Mouse (Mus musculus) gastrocnemius, adult 8-10 months (tissue): ENCODE measurements around the gene Ecsit. TPM values are rescaled to one million over a fixed set of nuclear protein-coding genes. Genes with fewer than 3 reads are reported as not detected.

ENCODE experiments used
- DNase-seq, 2 experiments: peaks; one replicate each; pipeline ENCODE4 v3.0.0; 2022; ENCODE audit warnings: low spot score in 2 of 2
- microRNA-seq: library from miRNA; unstranded; fragments of <30 nt; microRNA quantifications from one replicate; pipeline ENCODE4 v1.2.0, GENCODE M21; 2022
- total RNA-seq, 4 experiments: library from RNA; stranded (reverse); gene quantifications; 2 replicates each; pipeline ENCODE4 v1.2.4; 2022

Ecsit gene
- total RNA-seq, 4 experiments from 2014 or later = 79.8 to 101 (median 93.0) TPM

- DNase-seq = no peak
Measured at GRCm38 (mm10) chr9:22051161-22051957, 33.9 kb downstream of the Ecsit start.

- no peak for DNase-seq
Measured at GRCm38 (mm10) chr9:22050351-22050889, 34.8 kb downstream of the Ecsit start.

- DNase-seq = no peak
Measured at GRCm38 (mm10) chr9:22049721-22050270, 35.4 kb downstream of the Ecsit start.

GRCm38 (mm10) chr9:22049315-22049714 is 35.9 kb downstream of the Ecsit start:
- no peak for DNase-seq

- DNase-seq = no peak
Measured at GRCm38 (mm10) chr9:22047329-22047728, 37.9 kb downstream of the Ecsit start.

GRCm38 (mm10) chr9:22041832-22042231 is 43.4 kb downstream of the Ecsit start:
- DNase-seq = no peak

GRCm38 (mm10) chr9:22037826-22038225 is 47.4 kb downstream of the Ecsit start:
- DNase-seq = no peak

GRCm38 (mm10) chr9:22035300-22036044 is 49.8 kb downstream of the Ecsit start:
- no peak for DNase-seq

- DNase-seq = no peak
Measured at GRCm38 (mm10) chr9:22030386-22030785, 54.9 kb downstream of the Ecsit start.

- DNase-seq = no peak
Measured at GRCm38 (mm10) chr9:22028467-22028866, 56.8 kb downstream of the Ecsit start.

- no peak for DNase-seq
Measured at GRCm38 (mm10) chr9:22024592-22024991, 60.6 kb downstream of the Ecsit start.

Small RNA genes within 50 kb of the gene (microRNA-seq; reads per million reads assigned to microRNA genes)
- not detected for gene Mir7084

Other genes starting within 250 kb of the Ecsit start
- not detected for gene Angptl8, start 249.9 kb downstream of the Ecsit start, total RNA-seq
- 1 to 10 TPM; 4.7 to 8.3 (median 5.2) TPM for gene Dock6, start 232.8 kb downstream of the Ecsit start, total RNA-seq
- gene Rab3d, start 167.2 kb downstream of the Ecsit start, total RNA-seq = 1 to 10 TPM; 2.3 to 6.0 (median 2.9) TPM
- gene Ccdc159, start 158.0 kb downstream of the Ecsit start, total RNA-seq = under 1 TPM in 1 of 4 experiments, not detected in 3; 0.38 TPM
- gene Tmem205, start 157.9 kb downstream of the Ecsit start, total RNA-seq = 10 to 100 TPM; 11.1 to 13.9 (median 13.1) TPM
- gene Plppr2, start 148.4 kb downstream of the Ecsit start, total RNA-seq = 1 to 10 TPM in 1 of 4 experiments, under 1 TPM in 3; 0.36 to 1.1 (median 0.60) TPM
- gene Swsap1, start 129.7 kb downstream of the Ecsit start, total RNA-seq = 1 to 10 TPM; 2.4 to 3.0 (median 2.7) TPM
- gene Epor, start 121.9 kb downstream of the Ecsit start, total RNA-seq = under 1 TPM in 2 of 4 experiments, not detected in 2; 0.17 to 0.31 TPM
- under 1 TPM; 0.27 to 0.88 (median 0.63) TPM for gene Rgl3, start 96.0 kb downstream of the Ecsit start, total RNA-seq
- not detected for gene Ccdc151, start 82.8 kb downstream of the Ecsit start, total RNA-seq
- gene Prkcsh, start 82.6 kb downstream of the Ecsit start, total RNA-seq = 10 to 100 TPM; 25.3 to 27.8 (median 26.4) TPM
- under 1 TPM in 1 of 4 experiments, not detected in 3; 0.08 TPM for gene Elavl3, start 33.4 kb downstream of the Ecsit start, total RNA-seq
- not detected for gene Gm49318, start 14.2 kb downstream of the Ecsit start, total RNA-seq
- gene Zfp653, start 14.1 kb downstream of the Ecsit start, total RNA-seq = 1 to 10 TPM; 3.2 to 5.8 (median 4.1) TPM
- gene Cnn1, start 13.8 kb upstream of the Ecsit start, total RNA-seq = 1 to 10 TPM; 1.7 to 4.9 (median 2.1) TPM
- 10 to 100 TPM; 37.2 to 44.8 (median 43.2) TPM for gene Elof1, start 31.7 kb upstream of the Ecsit start, total RNA-seq
- 1 to 10 TPM in 2 of 4 experiments, under 1 TPM in 2; 0.17 to 2.9 (median 1.4) TPM for gene Acp5, start 50.3 kb upstream of the Ecsit start, total RNA-seq
- 10 to 100 TPM; 30.6 to 39.5 (median 34.8) TPM for gene Pigyl, start 71.4 kb upstream of the Ecsit start, total RNA-seq
- not detected for gene Zfp872, start 102.7 kb upstream of the Ecsit start, total RNA-seq
- gene Zfp809, start 140.3 kb upstream of the Ecsit start, total RNA-seq = 1 to 10 TPM; 4.7 to 7.5 (median 6.8) TPM
- not detected for gene Zfp599, start 174.5 kb upstream of the Ecsit start, total RNA-seq
- under 1 TPM; 0.29 to 0.56 (median 0.43) TPM for gene Zfp810, start 222.2 kb upstream of the Ecsit start, total RNA-seq